Mouse (Mus musculus) embryonic fibroblast, embryonic 13.5 days (primary cell): ENCODE measurements around the gene Myo15b. TPM values are rescaled to one million over a fixed set of nuclear protein-coding genes. Genes with fewer than 3 reads are reported as not detected.
"Not testable (repeated sequence)": the region's sequence is repeated elsewhere in the genome, so short reads cannot be mapped to it uniquely, and the experiment has no call there.

Experiments
- H3K27ac ChIP-seq: 2 replicates; pipeline ENCODE4 v1.5.1; 2012; ENCODE audit warnings: low read length, control low read depth, inconsistent platforms; ENCODE audit not compliant: insufficient read depth
- H3K4me1 ChIP-seq: 2 replicates; pipeline ENCODE4 v1.6.1; 2011; ENCODE audit warnings: low read length; ENCODE audit not compliant: control insufficient read depth, insufficient read depth
- H3K4me3 ChIP-seq: 2 replicates; pipeline ENCODE4 v1.5.1; 2011; ENCODE audit warnings: mild to moderate bottlenecking, control low read depth, low read length; ENCODE audit not compliant: insufficient read depth
- CTCF ChIP-seq: IDR thresholded peaks from 2 replicates; pipeline ENCODE4 v1.5.1; 2011; ENCODE audit warnings: mild to moderate bottlenecking, control low read depth, low read length, moderate library complexity, borderline replicate concordance; ENCODE audit not compliant: insufficient read depth
- POLR2A ChIP-seq: IDR thresholded peaks from 2 replicates; pipeline ENCODE4 v1.6.1; 2011; ENCODE audit warnings: low read depth, mild to moderate bottlenecking, control low read depth, low read length, moderate library complexity
- polyA plus RNA-seq: library from polyadenylated mRNA; stranded (reverse); fragments of >200 nt; gene quantifications from 2 replicates; pipeline ENCODE4 v1.2.4, GENCODE M21; 2011; ENCODE audit warnings: low read depth; ENCODE audit not compliant: missing spikeins, insufficient read length

The Myo15b gene
- polyA plus RNA-seq, 1 experiment, result not detected

- Histone ChIP-seq H3K27ac (no peak overlapping the region), H3K4me3 (no peak overlapping the region), H3K4me1 (0 out of 2 replicates have a peak, but pooled peaks cover 3% of the 10 kb centered on the region)
- TF ChIP-seq CTCF, result no peak
- TF ChIP-seq POLR2A, result no peak
Observed at GRCm38 (mm10) chr11:115839732-115840131, 18.5 kb upstream of the Myo15b start.

- Histone ChIP-seq H3K4me1 (0 out of 2 replicates have a peak, but pooled peaks cover 3% of the 10 kb centered on the region), H3K4me3 (no peak overlapping the region), H3K27ac (peak overlapping the region; percentile 75; the same call in 1 of the 2 replicates)
- TF ChIP-seq CTCF (no peak), POLR2A (no peak)
Observed at GRCm38 (mm10) chr11:115841044-115841443, 17.2 kb upstream of the Myo15b start.

- Histone ChIP-seq H3K27ac (peak overlapping the region; percentile 75), H3K4me1 (0 out of 2 replicates have a peak, but pooled peaks cover 3% of the 10 kb centered on the region), H3K4me3 (no peak overlapping the region)
- TF ChIP-seq POLR2A (no peak; the same call in 1 of the 2 replicates), CTCF (no peak)
Observed at GRCm38 (mm10) chr11:115841961-115842550, 16.1 kb upstream of the Myo15b start.

GRCm38 (mm10) chr11:115843141-115843890, 14.9 kb upstream of the Myo15b start:
- no peak overlapping the region for H3K27ac ChIP-seq
- no peak overlapping the region for H3K4me3 ChIP-seq
- 0 out of 2 replicates have a peak, but pooled peaks cover 3% of the 10 kb centered on the region for H3K4me1 ChIP-seq
- TF ChIP-seq CTCF (no peak), POLR2A (no peak)

- no peak overlapping the region for H3K27ac ChIP-seq
- 0 out of 2 replicates have a peak, but pooled peaks cover 3% of the 10 kb centered on the region for H3K4me1 ChIP-seq
- TF ChIP-seq POLR2A, result no peak
- no peak for TF ChIP-seq CTCF
- H3K4me3 ChIP-seq, result no peak overlapping the region
Observed at GRCm38 (mm10) chr11:115843891-115844239, 14.3 kb upstream of the Myo15b start.

- TF ChIP-seq CTCF (no peak), POLR2A (no peak)
- H3K4me1 ChIP-seq, result 0 out of 2 replicates have a peak, but pooled peaks cover 3% of the 10 kb centered on the region
- H3K27ac ChIP-seq, result no peak overlapping the region
- H3K4me3 ChIP-seq, result no peak overlapping the region
Observed at GRCm38 (mm10) chr11:115844240-115844639, 14.0 kb upstream of the Myo15b start.

- no peak overlapping the region for H3K4me3 ChIP-seq
- no peak overlapping the region for H3K27ac ChIP-seq
- H3K4me1 ChIP-seq, result 0 out of 2 replicates have a peak, but pooled peaks cover 3% of the 10 kb centered on the region
- TF ChIP-seq POLR2A (no peak), CTCF (no peak)
Observed at GRCm38 (mm10) chr11:115845819-115846218, 12.4 kb upstream of the Myo15b start.

- no peaks in the 10 kb centered on the region for H3K4me1 ChIP-seq
- TF ChIP-seq POLR2A (no peak), CTCF (no peak)
- no peak overlapping the region for H3K27ac ChIP-seq
- H3K4me3 ChIP-seq, result no peak overlapping the region
Observed at GRCm38 (mm10) chr11:115854674-115855073, 3.5 kb upstream of the Myo15b start.

- not testable (repeated sequence) for H3K4me3 ChIP-seq, H3K4me1 ChIP-seq, H3K27ac ChIP-seq
Observed at GRCm38 (mm10) chr11:115857146-115857545, 1.1 kb upstream of the Myo15b start.

- no peak overlapping the region for H3K4me3 ChIP-seq
- no peak for TF ChIP-seq CTCF
- no peak for TF ChIP-seq POLR2A
- H3K27ac ChIP-seq, result no peak overlapping the region
- no peaks in the 10 kb centered on the region for H3K4me1 ChIP-seq
Observed at GRCm38 (mm10) chr11:115857936-115858335, 270 bp upstream of the Myo15b start.
